Mouse (Mus musculus) heart, embryonic 15.5 days (tissue): Measurements from ENCODE around the gene Foxc2. TPM values are rescaled to one million over a fixed set of nuclear protein-coding genes. Genes with fewer than 3 reads are reported as not detected.
A peak's percentile ranks its signal among the peaks of the same experiment; 100 is the strongest.

Experiments used
- ATAC-seq: fragments of 200-750 bp; cut with Nextera tagmentation; replicated peaks from 2 replicates; pipeline ENCODE4 v1.8.0; 2017; ENCODE audit warnings: low read depth, moderate TSS enrichment; ENCODE audit not compliant: insufficient number of reproducible peaks, insufficient read depth, low FRiP score
- H3K27ac ChIP-seq: fragments of 300-500 bp; sonication (generic); 2 replicates; pipeline ENCODE4 v1.5.1; 2015; ENCODE audit warnings: mild to moderate bottlenecking, inconsistent platforms
- H3K27me3 ChIP-seq: fragments of 300-500 bp; sonication (generic); 2 replicates; pipeline ENCODE4 v1.6.1; 2015; ENCODE audit warnings: inconsistent platforms
- H3K36me3 ChIP-seq: fragments of 300-500 bp; sonication (generic); 2 replicates; pipeline ENCODE4 v1.6.1; 2015; ENCODE audit warnings: mild to moderate bottlenecking, inconsistent platforms
- H3K4me1 ChIP-seq: fragments of 300-500 bp; sonication (generic); replicated peaks from 2 replicates; pipeline ENCODE4 v1.6.1; 2015; ENCODE audit warnings: inconsistent platforms
- H3K4me2 ChIP-seq: fragments of 300-500 bp; sonication (generic); 2 replicates; pipeline ENCODE4 v1.6.1; 2015; ENCODE audit warnings: inconsistent platforms, mild to moderate bottlenecking, moderate library complexity
- H3K4me3 ChIP-seq: fragments of 300-500 bp; sonication (generic); 2 replicates; pipeline ENCODE4 v1.5.1; 2015; ENCODE audit warnings: mild to moderate bottlenecking, inconsistent platforms
- H3K9ac ChIP-seq: fragments of 300-500 bp; sonication (generic); 2 replicates; pipeline ENCODE4 v1.6.1; 2015; ENCODE audit warnings: mild to moderate bottlenecking, inconsistent platforms
- H3K9me3 ChIP-seq: fragments of 300-500 bp; sonication (generic); replicated peaks from 2 replicates; pipeline ENCODE4 v1.6.1; 2016; ENCODE audit warnings: inconsistent platforms
- WGBS: fragments of 180-500 bp; shearing (Covaris S2); methylation state at CpG from one replicate; pipeline ENCODE4 v1.1.7; 2015; ENCODE audit warnings: mixed read lengths; 5-methylcytosine and 5-hydroxymethylcytosine counted together
- polyA plus RNA-seq: library from polyadenylated mRNA; unstranded; fragments of >200 nt; fragmentation: Nextera tagmentation; extraction: Ambion mirVana; gene quantifications from 2 replicates; pipeline ENCODE4 v1.2.1, GENCODE M21; 2015

Gene Foxc2
- polyA plus RNA-seq, result 6.4 and 8.5 TPM in 2 replicates

DNA sequence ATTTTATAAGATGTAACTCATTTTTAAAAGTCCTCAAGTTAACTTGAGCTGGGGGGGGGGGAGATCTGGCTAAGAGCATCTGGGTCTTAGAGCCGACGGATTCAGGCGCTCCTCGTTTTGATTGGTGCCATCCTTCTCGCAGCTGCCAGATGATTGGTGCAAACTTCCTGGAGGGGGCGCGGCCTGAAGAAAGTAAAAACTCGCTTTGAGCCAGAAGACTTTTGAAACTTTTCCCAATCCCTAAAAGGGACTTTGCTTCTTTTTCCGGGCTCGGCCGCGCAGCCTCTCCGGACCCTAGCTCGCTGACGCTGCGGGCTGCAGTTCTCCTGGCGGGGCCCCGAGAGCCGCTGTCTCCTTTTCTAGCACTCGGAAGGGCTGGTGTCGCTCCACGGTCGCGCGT lies at the start of gene Foxc2:
Gene Foxc2 (plus strand): TSS at position 224 of the 400 bp plus-strand sequence.
- H3K27me3 ChIP-seq, result peaks cover 75% of the 10 kb centered on the region
- WGBS, result under 1% methylated on average over 25 of the region's 25 CpGs
- no peaks in the 10 kb centered on the region for H3K9me3 ChIP-seq
- H3K27ac ChIP-seq, result peak within 1 kb of the TSS; percentile 93
- peak within 1 kb of the TSS; percentile 68 for H3K4me3 ChIP-seq
- peak within 1 kb of the TSS; percentile 89 for H3K4me2 ChIP-seq
- ATAC-seq, result peak; percentile 65; the same call in 1 of the 2 replicates
- peaks cover 30% of the 10 kb centered on the region for H3K4me1 ChIP-seq
- peak within 1 kb of the TSS; percentile 64 for H3K9ac ChIP-seq
- H3K36me3 ChIP-seq, result no peaks in the 10 kb centered on the region

DNA sequence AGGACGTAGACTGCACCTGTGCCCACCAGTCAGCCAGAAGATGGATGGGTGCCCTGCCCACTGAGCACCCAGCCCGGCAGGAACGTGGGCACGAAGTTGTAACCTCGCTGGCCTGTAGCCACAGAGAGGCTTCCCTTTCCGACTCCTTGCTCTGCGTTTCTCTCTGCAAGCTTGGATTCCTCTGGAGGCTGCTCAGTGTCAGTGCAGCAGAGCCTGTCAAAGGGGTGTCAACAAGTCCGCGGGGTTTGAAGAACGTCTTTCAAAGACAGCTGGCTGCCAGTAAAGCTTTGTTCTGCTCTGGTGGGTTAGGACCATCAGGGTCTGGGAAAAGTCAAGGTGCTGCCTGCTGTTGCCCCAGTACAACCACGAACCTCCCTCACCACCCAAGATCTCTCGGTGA lies 44.5 kb upstream of the Foxc2 start:
- Histone ChIP-seq H3K9ac (no peak overlapping the region), H3K4me3 (no peak overlapping the region), H3K4me2 (no peak overlapping the region), H3K27me3 (peaks cover 91% of the 10 kb centered on the region), H3K27ac (no peak overlapping the region), H3K9me3 (no peaks in the 10 kb centered on the region), H3K36me3 (no peaks in the 10 kb centered on the region), H3K4me1 (peaks cover 11% of the 10 kb centered on the region)
- ATAC-seq, result no peak
- 2% methylated on average over 12 of the region's 12 CpGs for WGBS

- Histone ChIP-seq H3K4me1 (peaks cover 11% of the 10 kb centered on the region), H3K4me3 (peak overlapping the region; percentile 33), H3K36me3 (no peaks in the 10 kb centered on the region), H3K4me2 (no peak overlapping the region; the same call in 1 of the 2 replicates), H3K27me3 (peaks cover 97% of the 10 kb centered on the region), H3K27ac (no peak overlapping the region), H3K9ac (no peak overlapping the region), H3K9me3 (no peaks in the 10 kb centered on the region)
- no peak for ATAC-seq
- 21% methylated on average over 11 of the region's 11 CpGs for WGBS
Observed at GRCm38 (mm10) chr8:121072406-121073130, 43.4 kb upstream of the Foxc2 start.

DNA sequence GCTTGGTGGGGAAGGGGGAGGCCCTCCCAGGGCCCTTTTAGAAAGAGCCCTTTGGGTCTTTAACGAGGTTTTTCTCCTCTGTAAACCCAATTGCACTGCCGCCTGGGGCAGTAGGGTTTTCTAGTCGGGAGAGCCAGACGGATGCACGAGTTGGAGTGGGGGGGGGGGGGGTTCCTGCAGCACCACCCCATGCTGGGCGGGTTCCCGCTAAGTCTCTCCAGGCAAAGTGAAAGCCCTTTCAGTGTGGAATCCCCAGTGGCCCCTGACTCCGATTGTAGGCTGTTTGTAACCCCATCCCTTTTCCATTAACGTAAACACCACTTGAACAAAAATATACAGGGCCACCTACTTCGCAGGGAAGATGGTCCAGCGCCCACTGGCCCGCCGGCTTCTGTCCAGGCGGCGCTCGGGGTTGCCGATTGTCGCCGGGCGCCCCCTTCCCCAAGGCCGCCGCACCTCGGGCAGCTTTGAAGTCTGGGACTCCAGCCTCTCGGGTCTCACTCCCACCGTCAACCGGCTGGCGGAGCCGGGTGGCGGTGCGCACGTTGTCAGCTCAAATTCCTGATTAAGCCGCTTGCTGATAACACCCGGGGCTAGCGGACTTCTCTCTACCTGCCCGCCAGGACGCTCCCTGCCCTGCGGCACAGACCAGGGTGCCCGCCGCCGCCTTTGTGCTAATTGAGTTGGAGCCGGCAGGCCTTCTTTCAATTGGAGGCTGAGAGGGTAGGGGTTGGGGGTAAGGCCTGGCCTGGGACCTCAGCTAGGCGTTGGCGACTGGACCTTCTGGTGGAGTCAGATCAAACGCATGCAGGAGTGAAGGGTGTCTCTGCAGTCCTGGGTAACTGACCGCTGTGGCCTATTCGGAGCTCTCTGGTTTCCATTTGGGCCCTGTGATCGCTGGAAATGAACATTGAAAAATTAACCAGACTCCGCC lies 42.5 kb upstream of the Foxc2 start:
- ATAC-seq, result no peak
- Histone ChIP-seq H3K9me3 (no peaks in the 10 kb centered on the region), H3K4me2 (peak overlapping the region; percentile 51), H3K4me1 (peaks cover 11% of the 10 kb centered on the region), H3K4me3 (peak overlapping the region; percentile 33), H3K27me3 (peaks cover 99% of the 10 kb centered on the region), H3K9ac (peak overlapping the region; percentile 1; the same call in 1 of the 2 replicates), H3K27ac (no peak overlapping the region), H3K36me3 (no peaks in the 10 kb centered on the region)
- WGBS, result 4% methylated on average over 48 of the region's 48 CpGs

DNA sequence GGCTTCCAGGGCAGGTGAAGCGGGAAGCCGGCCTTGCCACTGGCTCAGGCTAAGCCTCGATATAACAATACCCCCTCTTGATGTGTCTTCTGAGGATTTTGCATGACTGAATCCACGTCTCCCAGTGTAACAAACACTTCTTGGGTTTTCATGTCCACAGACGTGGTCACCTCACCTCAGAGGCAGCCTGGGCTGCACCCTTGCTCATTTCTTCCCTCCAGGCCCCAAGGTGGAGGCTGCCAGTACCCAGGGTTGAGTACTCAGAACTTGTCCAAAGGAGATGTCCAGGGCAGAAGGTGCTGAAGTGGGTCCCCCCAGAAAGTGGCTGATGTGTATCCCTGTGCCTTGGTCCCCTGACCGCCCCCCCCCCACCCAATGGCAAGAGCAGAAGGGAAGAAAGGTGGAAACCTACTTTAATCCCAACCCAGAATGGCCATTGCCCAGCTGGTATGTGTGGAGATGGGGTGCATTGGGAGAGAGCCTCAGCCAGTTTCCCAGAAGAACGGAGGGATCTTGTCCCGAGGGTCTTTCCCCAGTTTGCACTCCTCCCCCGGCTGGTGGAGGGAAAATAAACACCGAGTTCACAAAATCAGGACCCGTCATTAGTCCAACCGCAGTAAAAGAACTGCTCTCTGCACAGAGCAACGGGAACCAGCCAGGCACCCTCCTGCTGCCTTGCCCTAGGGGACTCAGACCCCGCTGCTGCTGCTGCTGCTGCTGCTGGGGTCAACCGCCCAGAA lies 41.7 kb upstream of the Foxc2 start:
- Histone ChIP-seq H3K4me1 (peaks cover 11% of the 10 kb centered on the region), H3K27ac (no peak overlapping the region), H3K4me3 (no peak overlapping the region), H3K36me3 (no peaks in the 10 kb centered on the region), H3K9me3 (no peaks in the 10 kb centered on the region), H3K27me3 (peaks cover 99% of the 10 kb centered on the region), H3K9ac (no peak overlapping the region), H3K4me2 (no peak overlapping the region)
- no peak for ATAC-seq
- WGBS, result 9% methylated on average over 15 of the region's 15 CpGs

DNA sequence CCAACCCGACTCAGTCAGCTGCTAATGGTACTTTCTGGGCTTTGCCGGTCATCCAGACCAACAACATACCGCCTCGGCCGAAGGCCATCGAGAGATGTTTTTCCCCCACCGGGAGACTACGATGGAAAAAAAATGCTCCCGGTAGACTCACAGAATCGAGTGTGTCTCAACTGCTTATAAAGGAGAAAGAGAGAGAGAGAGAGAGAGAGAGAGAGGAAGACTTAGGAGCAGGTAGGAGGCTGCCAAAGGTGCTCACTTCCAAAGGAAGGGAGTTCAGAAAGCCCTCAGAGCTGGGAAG lies 41.2 kb upstream of the Foxc2 start:
- H3K4me2 ChIP-seq, result no peak overlapping the region
- peaks cover 99% of the 10 kb centered on the region for H3K27me3 ChIP-seq
- no peak for ATAC-seq
- H3K4me1 ChIP-seq, result peaks cover 11% of the 10 kb centered on the region
- H3K36me3 ChIP-seq, result no peaks in the 10 kb centered on the region
- H3K4me3 ChIP-seq, result no peak overlapping the region
- H3K9me3 ChIP-seq, result no peaks in the 10 kb centered on the region
- H3K9ac ChIP-seq, result no peak overlapping the region
- WGBS, result 4% methylated on average over 10 of the region's 10 CpGs
- no peak overlapping the region for H3K27ac ChIP-seq

DNA sequence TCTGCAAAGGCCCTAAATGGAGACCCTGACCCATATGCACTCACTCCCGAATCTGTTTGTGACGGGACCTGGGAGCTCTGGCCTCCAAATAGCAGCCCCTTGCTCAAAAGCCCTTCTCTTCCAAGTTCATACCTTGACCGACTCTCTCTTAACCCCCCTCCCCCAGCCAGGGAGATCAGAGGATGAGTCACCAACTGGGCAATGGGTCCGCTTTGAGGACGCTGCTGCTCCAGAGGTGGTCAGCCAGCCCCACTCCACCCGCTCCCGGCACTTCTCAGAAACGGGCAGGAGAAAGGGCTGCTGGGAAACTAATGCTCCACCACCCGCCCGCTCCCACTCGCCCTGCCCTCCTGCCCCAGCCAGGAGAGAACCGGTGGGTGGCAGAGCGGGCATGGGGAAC lies 40.0 kb upstream of the Foxc2 start:
- Histone ChIP-seq H3K9ac (no peak overlapping the region), H3K36me3 (no peaks in the 10 kb centered on the region), H3K4me2 (no peak overlapping the region), H3K4me3 (no peak overlapping the region), H3K27me3 (peaks cover 99% of the 10 kb centered on the region), H3K9me3 (no peaks in the 10 kb centered on the region), H3K27ac (no peak overlapping the region), H3K4me1 (peaks cover 15% of the 10 kb centered on the region)
- WGBS, result 5% methylated on average over 13 of the region's 13 CpGs
- ATAC-seq, result no peak

- H3K27ac ChIP-seq, result no peak overlapping the region
- no peak overlapping the region for H3K4me3 ChIP-seq
- ATAC-seq, result no peak
- H3K9ac ChIP-seq, result no peak overlapping the region
- H3K4me1 ChIP-seq, result peaks cover 15% of the 10 kb centered on the region
- H3K9me3 ChIP-seq, result no peaks in the 10 kb centered on the region
- H3K4me2 ChIP-seq, result no peak overlapping the region
- peaks cover 99% of the 10 kb centered on the region for H3K27me3 ChIP-seq
- 27% methylated on average over 7 of the region's 7 CpGs for WGBS
- H3K36me3 ChIP-seq, result no peaks in the 10 kb centered on the region
Observed at GRCm38 (mm10) chr8:121076555-121076954, 39.4 kb upstream of the Foxc2 start.

- Histone ChIP-seq H3K4me3 (no peak overlapping the region), H3K27ac (no peak overlapping the region), H3K9me3 (no peaks in the 10 kb centered on the region), H3K9ac (no peak overlapping the region), H3K36me3 (no peaks in the 10 kb centered on the region), H3K4me1 (peaks cover 20% of the 10 kb centered on the region), H3K27me3 (peaks cover 99% of the 10 kb centered on the region), H3K4me2 (no peak overlapping the region)
- ATAC-seq, result no peak
- WGBS, result 11% methylated on average over 14 of the region's 14 CpGs
Observed at GRCm38 (mm10) chr8:121078721-121079120, 37.2 kb upstream of the Foxc2 start.

DNA sequence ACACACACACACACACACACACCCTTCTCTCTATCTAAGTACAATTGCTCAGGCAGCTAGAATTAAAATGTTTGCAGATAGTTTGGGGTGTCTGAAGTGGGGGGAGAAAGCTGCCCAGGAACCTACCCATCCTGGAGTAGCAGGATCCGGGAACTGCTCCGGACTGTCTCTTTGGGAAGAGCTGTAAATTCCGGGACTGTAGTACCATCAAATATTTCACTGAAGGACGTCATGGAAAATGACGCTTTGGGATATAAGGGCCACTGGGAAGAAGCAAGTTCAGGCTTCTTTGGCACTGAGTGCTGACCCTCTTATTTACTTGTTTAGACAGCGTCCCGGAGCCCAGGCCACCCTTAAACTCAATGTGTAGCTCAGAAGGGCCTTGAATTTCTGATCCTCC lies 36.8 kb upstream of the Foxc2 start:
- no peak for ATAC-seq
- Histone ChIP-seq H3K27ac (no peak overlapping the region), H3K9me3 (no peaks in the 10 kb centered on the region), H3K27me3 (peaks cover 99% of the 10 kb centered on the region), H3K4me1 (peaks cover 21% of the 10 kb centered on the region), H3K4me3 (no peak overlapping the region), H3K4me2 (no peak overlapping the region), H3K36me3 (no peaks in the 10 kb centered on the region), H3K9ac (no peak overlapping the region)
- WGBS, result 6% methylated on average over 7 of the region's 7 CpGs

- WGBS, result 9% methylated on average over 12 of the region's 12 CpGs
- peak overlapping the region; percentile 26; the same call in 1 of the 2 replicates for H3K4me2 ChIP-seq
- no peak for ATAC-seq
- H3K9me3 ChIP-seq, result no peaks in the 10 kb centered on the region
- H3K27ac ChIP-seq, result no peak overlapping the region
- peaks cover 28% of the 10 kb centered on the region for H3K4me1 ChIP-seq
- H3K36me3 ChIP-seq, result no peaks in the 10 kb centered on the region
- no peak overlapping the region for H3K9ac ChIP-seq
- H3K4me3 ChIP-seq, result no peak overlapping the region; the same call in 1 of the 2 replicates
- peaks cover 99% of the 10 kb centered on the region for H3K27me3 ChIP-seq
Observed at GRCm38 (mm10) chr8:121079944-121080343, 36.0 kb upstream of the Foxc2 start.
